Mouse (Mus musculus) forelimb bud, embryonic 11.5 days (tissue): ENCODE measurements at regions not wholly inside any gene's neighbourhood (a gene's known extent, or its start where the extent isn't known, plus 50 kb on each side); places are given as distances from the start of the nearest gene placed in this dataset.

Experiments
- DNase-seq: peaks from one replicate; pipeline ENCODE4 v3.0.0-alpha.2; 2012; ENCODE audit warnings: low read depth, low spot score

DNA sequence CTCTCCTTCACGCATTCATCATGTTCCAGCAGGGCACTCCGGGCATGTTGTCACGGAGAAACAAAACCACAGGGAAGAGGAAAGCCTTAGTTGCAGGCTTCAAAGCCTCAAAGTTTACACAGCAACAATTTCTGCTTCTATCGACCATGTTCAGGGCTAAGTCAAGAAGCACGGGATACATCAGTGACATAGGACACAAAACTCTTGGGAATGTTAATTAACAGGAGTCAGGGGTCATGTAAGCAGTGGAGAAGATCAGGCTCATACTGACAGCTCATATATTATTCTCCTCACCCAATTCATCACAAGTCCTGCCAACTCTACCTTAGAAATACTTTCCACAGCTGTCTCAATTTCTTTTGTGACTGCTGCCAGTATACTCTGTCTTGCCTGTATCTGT lies 133.0 kb upstream of the Btbd3 start:
- DNase-seq = peak; percentile 11

DNA sequence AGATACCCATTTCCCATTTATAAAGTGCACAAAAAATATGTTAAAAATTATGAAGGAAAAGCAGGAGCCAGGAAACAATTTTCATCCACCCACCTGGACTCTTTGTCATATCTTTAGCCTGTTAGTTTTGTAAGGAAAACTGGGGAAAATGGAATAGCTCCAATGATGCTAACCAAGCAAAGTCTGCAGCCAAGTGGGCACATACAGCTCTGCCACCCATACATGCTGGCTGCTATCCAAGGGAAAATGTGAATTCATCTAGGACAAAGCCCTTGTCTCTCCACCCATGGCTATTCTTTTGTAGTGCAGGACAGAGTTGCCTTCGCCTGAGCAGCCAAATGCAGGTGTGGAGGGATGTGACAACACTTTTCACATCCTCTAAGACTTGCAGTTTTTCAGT lies 135.5 kb upstream of the Btbd3 start:
- DNase-seq = no peak

DNA sequence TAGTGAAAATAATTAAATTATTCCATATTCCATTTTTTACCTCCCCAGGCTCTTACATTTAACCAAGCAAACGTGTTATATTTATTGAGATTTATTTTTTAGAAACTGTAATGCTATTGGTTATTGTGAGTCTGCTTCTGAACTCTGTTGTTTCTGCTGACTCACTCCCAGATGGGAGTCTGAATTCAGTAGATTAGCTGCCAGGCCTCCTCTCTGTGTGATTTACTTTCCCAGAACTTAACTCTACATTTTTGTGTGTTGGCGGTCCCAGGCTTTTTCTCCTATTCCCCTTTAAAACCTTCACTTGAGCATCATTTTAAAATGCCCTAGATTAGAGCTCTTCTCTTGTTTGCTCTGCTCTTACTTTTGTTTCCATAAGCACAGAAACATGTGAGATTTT lies 136.2 kb upstream of the Btbd3 start:
- no peak for DNase-seq

DNA sequence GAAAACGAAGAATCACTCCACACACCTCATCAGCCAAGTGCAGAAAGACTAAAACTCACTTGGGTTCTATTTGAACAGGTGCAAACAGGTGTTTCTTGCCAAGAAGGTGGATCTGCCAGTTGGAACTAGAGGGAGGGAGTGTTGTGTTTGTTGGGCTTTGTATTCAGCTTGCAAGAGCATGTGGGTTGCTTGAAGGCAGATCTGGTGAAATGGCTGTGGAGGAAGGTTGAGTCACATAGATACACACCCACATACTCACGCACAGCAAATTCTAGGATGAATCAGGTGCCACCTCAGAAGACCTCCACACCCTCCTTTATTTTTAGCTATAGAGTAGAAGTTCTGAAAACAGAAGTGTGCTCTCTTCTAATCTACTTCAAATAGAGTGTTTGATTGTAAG lies 156.6 kb upstream of the Btbd3 start:
- DNase-seq = no peak

DNA sequence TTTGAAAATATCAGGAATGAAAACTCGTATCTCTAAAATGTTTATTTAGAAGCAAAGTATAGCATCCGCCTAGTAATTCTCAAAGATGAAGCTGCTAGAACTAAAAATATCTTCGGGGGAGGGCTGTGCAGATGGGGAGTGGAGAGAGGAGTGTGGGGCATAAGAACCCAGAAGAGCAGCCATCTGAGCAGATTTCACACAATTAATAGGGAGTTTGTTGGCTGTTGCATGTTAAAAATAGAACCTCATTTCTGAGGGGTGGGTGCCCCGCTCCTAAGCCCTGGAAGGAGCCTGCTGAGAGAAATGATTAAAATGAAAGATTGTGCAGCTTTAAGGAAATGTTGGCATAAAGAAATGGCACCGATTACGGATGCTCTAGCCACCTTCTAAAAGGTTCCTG lies 171.0 kb upstream of the Btbd3 start:
- DNase-seq = no peak

DNA sequence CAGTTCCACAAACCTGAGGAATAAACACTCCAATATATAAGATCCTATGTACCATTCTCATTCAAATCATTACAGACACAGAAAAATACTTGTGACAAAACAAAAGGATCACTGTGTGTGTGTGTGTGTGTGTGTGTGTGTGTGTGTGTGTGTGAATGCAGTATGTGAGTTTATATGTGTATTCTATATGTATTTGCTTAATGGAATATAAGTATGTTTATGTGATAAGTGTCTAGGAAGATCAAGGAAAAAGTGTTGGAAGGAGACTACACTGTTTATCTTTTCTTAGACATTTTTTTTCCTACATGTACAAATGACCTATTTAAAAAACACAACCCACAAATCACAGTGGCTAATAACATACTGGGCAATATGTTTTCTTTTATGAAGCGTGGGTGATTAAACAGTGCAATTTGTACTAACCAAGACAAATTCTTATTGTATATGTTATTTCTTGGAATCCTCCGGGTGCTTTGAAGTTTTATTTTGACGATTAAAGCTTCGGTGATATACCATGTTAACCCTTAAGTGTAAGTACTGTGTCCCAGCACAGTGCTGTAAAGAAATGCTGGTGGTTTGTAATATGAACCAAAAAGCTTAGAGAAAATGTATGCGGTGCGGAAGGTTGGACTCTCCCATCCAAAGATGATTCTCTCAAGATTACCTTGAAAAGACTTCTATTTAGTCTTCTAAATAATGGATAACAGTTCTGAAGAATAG lies 171.6 kb upstream of the Btbd3 start:
- DNase-seq = no peak

DNA sequence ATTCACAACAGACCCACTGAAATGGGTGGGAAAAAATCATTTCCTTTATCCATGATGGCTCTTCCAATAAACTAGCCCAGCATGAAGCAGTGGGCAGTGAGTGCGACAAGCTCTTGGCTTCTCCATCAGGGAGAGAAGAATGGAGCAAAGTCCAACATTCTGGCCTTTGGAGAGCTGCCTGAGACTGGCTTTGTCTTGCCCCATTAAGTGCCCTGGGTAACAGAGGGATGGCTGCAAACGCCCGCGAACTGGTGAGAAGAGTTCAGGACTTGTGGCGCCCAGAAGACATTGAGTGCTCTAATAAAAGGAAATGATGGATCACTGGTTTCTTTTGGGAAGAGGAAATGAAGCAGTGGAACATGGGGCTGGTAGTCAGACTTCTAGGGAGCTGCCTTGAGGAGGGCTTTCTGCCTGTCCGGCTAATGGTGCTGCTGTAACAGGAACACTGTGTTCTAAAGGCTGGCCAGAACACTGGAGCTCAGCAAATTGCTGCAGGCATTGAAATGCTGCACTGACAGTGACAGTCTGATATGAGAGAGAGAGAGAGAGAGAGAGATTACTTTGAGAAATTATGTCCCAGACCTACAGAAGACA lies 182.2 kb upstream of the Btbd3 start:
- no peak for DNase-seq

DNA sequence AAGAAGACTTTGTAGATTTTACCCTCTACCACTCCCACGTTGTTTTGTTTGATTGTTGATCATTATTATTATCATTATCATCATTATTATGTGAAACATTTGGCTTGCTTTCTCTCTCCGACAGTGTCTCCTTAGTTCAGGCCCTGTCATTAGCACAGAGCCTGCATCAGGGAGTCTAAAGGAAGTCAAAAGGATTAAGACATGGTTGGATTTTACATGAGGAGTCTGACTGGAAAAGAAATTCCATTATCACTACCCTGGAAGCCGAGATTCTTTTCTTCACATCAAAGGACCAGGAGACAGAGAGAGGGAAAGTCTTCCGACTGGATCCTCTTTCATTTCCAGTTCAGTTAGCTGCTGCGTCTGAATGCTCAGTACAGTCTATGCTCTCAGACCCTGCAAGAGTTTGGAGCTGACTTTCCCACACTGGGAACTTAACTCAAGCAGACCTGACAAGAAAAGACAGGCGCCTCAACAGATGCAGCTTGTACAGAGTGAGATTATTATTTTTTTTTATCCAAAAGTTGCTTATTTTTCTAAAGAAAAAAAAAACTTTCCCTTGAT lies 184.1 kb upstream of the Btbd3 start:
- no peak for DNase-seq

DNA sequence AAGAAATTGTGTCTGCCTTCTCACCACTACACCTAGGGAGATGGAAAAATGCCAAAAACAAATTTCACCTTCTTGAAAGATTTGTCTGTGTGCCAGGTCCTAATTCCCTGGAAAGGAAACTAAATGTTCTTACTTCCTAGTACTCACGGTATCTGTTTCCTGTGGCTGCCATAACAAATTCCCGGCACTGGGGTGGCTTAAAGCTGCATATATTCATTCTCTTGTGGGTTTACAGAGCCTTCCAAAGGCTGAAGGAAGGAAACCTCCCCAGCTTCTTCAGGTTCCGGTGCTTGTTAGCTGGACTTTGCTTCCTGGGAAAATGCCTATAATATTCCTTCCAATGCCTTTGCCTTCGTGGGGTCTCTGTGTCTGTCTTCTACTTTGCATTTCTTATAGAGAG lies 203.3 kb upstream of the Btbd3 start:
- DNase-seq = no peak

DNA sequence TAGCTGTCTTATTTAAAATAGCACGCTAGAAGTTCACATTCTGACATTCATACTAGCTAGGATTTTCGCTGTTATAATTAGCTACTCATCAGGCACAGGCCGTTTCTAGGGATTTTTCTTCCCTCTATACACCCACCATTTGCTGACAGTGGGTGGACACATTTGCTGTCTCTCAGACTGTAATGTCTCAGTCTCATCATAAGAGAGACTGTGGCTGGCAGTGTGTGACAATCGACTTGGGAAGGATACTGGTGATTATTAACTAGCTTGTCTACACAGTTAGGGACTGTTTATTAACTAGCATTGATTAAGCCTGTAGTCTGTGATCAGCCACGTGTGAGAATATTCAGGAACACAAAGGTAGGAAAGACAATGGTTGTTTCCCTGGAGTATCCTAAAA lies 208.0 kb upstream of the Btbd3 start:
- DNase-seq = no peak

DNA sequence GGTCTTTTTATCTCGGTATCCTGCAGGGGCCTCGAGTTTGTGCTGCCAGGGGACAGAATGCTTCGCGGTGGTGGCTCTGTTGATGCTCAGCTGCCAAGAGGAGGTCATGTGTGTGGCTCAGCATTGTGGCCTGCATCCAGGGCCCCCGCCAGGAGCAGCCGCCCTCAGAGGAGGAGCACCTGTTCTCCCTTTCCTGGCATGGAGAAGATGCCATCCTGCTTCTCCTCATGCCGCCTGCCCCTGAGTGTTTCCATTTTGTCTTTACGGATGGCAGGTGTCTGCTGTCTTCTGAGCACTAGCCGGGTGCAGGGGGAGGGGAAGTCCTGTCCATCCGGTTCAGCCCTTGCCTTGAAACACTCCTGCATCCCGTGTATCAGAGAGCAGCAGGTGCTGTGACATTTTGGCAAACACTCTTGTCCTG lies 208.6 kb upstream of the Btbd3 start:
- DNase-seq = no peak

DNA sequence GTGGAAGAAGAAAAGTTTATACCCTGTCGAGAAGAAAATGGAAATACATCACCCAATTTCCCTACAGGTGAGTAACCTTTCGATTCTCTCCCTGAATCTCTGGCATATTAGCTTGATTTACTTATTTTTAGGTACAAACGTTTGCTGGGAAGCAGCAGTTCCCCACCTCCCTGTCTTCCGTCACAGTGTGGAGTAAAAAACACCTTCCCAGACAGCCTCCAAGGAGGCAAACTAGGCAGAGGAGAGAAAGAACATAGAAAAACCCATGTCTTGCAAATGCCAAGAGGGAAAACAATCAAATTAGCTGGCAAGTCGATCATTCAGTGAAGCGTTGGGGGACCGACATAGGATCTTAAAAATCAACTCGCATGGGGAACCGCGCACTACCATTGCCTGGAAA lies 209.0 kb upstream of the Btbd3 start:
- DNase-seq = no peak

DNA sequence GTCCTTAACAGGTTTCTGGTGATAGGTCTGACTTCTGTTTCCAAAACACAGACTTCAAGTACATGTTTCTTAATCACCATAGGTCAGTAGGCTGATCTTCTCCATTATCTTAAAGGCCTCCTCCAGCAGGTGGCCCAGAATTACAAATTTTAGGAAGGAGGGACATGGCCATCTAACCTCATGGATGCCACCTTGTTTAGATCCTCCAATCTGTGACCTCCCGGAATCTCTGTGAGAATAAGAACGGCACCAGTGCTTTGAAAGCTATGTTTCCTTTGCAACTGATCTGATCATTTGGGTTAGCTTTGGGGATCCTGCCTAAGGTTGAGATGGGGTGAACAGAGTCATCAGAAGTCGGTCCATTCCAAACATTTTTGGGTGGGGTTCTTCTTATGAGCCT lies 209.4 kb upstream of the Btbd3 start:
- no peak for DNase-seq

DNA sequence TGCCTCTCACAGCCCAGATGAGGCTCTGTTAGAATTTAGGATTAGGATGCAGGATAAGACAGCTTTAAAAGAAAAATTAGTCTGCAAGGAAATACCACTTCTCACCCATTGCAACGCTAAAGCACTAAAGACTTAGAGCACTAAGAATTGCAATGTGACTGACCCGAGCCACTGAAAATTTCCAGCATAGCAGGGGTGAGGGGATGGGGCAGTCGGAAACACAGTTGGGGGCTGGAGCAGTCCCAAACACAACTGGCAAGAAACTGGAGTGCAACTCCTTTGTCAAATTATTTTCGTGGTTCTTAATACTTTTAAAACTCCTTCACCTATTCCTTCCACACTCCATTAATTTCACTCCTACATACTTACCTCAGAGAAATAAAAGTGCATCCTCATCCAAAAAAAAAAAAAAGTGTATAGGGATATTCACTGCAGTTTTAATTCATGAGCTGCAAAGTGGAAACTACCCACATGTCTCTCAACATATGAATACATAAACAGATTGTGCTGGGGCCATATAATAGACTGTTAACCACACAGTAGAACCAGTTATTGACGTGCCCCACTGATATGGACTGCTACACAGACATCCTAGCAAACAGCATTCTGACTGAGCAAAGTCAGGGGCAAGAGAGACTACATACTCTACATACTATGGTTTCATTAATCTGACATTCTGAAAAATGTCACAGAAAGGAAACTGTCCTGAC lies 210.3 kb upstream of the Btbd3 start:
- no peak for DNase-seq

DNA sequence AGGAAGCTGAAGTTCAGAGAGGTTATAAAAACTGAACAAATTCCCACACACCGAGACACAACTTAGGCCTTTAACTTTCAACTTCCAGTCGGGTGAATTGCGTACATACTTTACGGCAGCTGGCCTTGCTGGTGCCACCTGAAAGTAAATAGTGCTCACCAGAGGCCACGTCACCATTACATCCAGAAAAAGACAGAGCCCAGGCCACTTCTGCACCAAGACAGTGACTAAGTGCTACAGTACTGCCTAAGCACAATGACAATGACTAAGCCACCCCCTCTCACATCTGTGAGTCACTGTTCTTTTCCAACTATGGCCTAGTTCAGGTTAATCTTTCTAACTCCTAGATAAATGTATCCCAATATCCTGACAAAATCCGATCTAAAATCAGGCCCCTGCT lies 215.7 kb upstream of the Btbd3 start:
- no peak for DNase-seq

DNA sequence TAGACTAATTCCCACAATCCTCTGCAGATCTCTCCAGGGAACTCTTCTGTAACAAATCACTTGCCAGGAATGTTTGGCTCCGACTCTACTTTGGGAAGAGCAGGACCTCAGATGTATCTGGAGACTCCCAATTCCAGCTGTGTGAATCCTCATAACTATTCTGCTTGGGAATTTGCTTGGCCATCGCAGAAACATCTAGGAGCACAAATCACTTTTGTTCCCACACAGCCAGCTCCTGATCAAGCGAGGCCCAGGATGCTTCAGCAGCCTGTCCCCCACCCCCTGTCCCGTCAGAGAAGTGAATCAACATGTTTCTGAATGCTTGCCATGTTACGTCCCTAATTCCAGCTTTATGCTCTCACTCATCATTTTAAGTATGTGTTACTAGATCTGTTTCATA lies 216.1 kb upstream of the Btbd3 start:
- no peak for DNase-seq

DNA sequence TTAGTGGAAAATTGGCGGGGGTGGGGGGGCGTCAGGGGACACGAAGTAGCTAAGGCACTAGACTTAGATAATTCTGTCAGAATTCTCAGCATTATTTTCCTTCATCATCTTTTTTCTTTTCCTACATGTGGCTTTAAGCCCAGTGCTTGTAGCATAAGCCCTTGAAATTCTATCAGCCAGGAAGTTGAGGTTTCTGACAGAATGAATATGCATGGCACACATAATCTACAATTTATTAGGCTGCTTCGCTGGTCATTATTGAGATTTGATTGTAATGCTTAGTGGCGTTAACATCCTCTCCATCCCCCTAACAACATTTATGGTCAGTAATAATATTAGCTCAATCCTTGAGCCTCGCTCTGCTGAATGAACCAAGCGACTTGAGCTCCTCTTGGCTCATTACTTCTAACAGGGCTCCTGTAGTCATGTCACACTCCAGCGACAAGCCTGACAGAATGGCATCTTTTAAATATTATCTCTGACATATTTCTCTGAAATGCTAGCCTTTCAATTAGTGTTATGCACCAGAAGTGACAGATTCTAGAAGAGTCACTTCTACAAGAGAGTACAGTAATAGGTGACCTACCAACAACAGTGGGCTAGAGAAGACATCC lies 222.1 kb upstream of the Btbd3 start:
- no peak for DNase-seq

DNA sequence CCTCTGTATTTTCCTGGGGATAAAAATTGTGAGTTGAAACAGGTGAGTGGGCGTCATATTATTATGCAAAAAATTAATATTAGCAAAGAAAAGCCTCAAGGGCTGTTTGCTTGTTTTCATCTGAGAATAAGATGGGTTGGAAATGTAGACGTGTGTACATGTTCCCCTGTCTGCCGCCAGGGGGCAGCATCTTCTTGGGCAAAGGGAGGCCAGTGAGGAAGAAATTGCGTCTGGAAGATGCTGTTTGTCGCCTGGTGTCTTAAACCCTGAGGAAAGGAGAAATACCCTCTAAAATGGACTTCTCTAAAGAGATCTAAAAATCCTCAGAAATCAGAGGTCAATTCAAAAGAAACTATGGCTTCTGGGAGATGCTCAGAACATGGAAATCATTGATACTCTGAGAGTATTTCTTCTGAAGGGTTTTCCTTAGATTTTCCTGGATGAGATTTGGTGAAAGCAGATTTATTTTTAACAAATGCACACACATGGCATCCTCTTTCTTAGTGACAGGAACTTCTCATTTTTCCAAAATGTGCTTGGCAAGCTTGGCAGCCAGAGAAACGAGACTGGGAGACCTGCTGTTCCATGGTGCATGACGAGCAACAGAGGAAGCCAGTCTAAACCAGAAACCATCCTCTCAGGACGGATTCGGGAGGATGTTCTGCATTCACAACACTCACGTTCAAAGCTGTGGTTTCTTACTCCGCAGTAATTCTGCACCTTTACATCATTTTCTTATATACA lies 222.8 kb upstream of the Btbd3 start:
- DNase-seq = peak; percentile 71

DNA sequence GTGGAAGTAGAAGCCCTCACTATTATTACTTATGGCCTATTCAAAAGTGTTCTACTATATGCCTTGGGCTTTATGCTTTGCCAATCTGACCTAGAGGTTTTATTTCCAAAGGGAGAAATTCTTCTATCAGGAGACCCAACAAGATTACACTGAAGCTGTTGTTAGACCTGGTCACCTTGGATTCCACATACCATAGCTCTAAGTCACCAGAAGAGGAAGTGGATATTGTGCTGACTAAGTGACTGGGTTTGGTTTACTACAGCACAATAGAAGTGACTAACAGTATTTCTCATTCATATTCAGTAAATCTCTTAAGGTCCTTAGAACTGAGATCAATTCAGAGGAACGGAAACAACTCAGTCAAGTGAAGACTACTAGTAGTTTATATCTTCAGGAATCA lies 229.0 kb upstream of the Btbd3 start:
- DNase-seq = no peak

DNA sequence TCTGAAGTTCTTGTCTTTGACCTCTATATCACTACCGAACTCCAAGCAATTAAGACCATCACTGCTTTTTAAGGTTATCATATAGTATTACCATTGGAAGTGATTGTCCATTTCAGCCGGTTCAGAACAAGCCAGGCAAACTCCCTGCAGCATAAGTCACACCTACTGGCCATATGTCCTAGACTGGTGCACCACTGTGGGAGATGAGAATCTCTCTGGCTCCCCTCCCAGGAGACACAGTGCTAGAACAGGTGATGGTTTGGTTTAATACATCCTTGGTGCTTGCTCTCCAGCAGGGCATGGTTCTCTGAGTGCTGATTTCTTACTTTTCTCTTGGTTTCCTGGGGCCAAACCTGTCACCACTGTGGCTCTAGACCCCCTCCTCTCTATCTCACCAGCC lies 232.8 kb upstream of the Btbd3 start:
- DNase-seq = no peak

DNA sequence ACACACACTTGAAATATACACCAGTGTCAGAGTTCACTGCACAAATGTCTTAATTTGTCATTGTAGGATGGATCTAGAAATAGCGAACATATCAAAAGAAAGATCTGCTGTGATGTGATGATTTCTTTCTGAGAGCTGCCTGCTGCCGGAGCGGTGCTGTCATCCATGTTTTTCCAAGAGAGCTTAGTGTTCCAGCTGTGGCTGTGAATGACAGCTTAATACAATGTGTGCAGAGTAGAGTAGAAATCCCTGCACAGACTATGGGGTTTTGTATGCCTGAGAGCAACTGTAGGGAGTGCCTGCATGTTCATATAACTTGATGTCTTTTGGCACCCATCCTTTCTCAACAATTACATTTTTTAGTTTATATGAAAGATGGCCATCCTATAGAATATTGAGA lies 274.6 kb upstream of the Btbd3 start:
- no peak for DNase-seq

DNA sequence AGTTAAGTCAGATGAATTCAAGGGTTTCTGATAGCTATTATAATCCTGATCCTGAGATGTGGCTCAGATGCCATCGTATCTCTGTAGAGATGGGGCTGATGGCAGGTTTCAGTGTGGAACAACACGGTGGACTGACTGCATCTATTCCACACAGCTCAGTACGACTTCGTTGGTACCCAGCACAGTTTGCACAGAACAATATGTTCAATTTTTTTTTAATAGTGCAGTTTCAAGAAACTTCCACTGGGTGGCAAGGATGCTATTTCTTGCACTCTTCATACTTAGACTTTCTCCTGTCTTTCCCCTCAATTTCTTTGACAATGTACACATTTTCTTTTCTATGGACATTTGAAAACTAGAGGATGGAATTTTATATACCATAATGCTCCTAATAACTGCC lies 278.6 kb upstream of the Btbd3 start:
- peak; percentile 12 for DNase-seq
